12 mouse cellular contexts compared by ENCODE assay signal in genomic region chr8:117772597-117772996, GRCm38 (mm10). TPM values are rescaled to one million over a fixed set of nuclear protein-coding genes. Genes with fewer than 3 reads are reported as not detected.
DNase-seq lines count a peak whose midpoint lies in the region; ATAC-seq and TF ChIP-seq lines count a peak whose summit lies in the region.
"Had no signal": no experiment of that assay in that cellular context is flagged by ENCODE, and none has a peak within 500 bp of the region (broad histone marks: within the 10 kb centered on the region; RNA-seq: fewer than 3 reads in every experiment).

No protein-coding gene starts in this region.

- no peak for DNase-seq in hindbrain, postnatal 0 days (ENCODE audit: low spot score)
- peak; percentile 87 for DNase-seq in A20 (ENCODE audit: low read depth, low spot score)
- peak; percentile 25 for DNase-seq in lung, postnatal 10 days
- no peak for DNase-seq in right cerebral cortex, postnatal 36 days (ENCODE audit: low spot score in 2 of 2)
- DNase-seq in embryonic facial prominence, embryonic 10.5 days (ENCODE audit: low spot score) = no peak
- no peak for DNase-seq in left cerebral cortex, adult 11 months (ENCODE audit: low spot score)
- DNase-seq: cerebellum, adult 9-11 months had no signal

- no peak overlapping the region for H3K4me2 ChIP-seq in hindbrain, postnatal 0 days (ENCODE audit: low read depth, low read length)
- no peak overlapping the region for H3K4me2 ChIP-seq in hindbrain, embryonic 13.5 days

- no peak overlapping the region for H3K27ac ChIP-seq in hindbrain, postnatal 0 days
- H3K27ac ChIP-seq in hindbrain, embryonic 13.5 days = no peak overlapping the region
- H3K27ac ChIP-seq in embryonic facial prominence, embryonic 10.5 days (replicated peaks) = no peak overlapping the region

- no peaks in the 10 kb centered on the region for H3K27me3 ChIP-seq in hindbrain, postnatal 0 days (ENCODE audit: insufficient read depth, low read length)
- H3K27me3 ChIP-seq in hindbrain, embryonic 13.5 days = no peaks in the 10 kb centered on the region
- no peaks in the 10 kb centered on the region for H3K27me3 ChIP-seq in embryonic facial prominence, embryonic 10.5 days (replicated peaks; ENCODE audit: low read depth, poor library complexity, severe bottlenecking)
- H3K27me3 ChIP-seq: liver, embryonic 15.5 days had no signal

- no peaks in the 10 kb centered on the region for H3K9me3 ChIP-seq in hindbrain, postnatal 0 days (ENCODE audit: low read length)
- H3K9me3 ChIP-seq in hindbrain, embryonic 13.5 days = no peaks in the 10 kb centered on the region
- no peaks in the 10 kb centered on the region for H3K9me3 ChIP-seq in embryonic facial prominence, embryonic 10.5 days
- H3K9me3 ChIP-seq: liver, embryonic 15.5 days had no signal

- no peak for ATAC-seq in hindbrain, postnatal 0 days
- no peak for ATAC-seq in hindbrain, embryonic 13.5 days (ENCODE audit: low FRiP score)
- ATAC-seq in activated CD4-positive, CD25-positive, alpha-beta regulatory T cell, adult 4 months = peak; percentile 81
- ATAC-seq: hindbrain, embryonic 16.5 days had no signal

- 68% methylated on average over 2 of the region's 2 CpGs for WGBS in hindbrain, postnatal 0 days
- WGBS in hindbrain, embryonic 13.5 days = 59% methylated on average over 2 of the region's 2 CpGs
- 59% methylated on average over 2 of the region's 2 CpGs for WGBS in embryonic facial prominence, embryonic 10.5 days

- H3K4me3 ChIP-seq in hindbrain, postnatal 0 days (ENCODE audit: low read length) = no peak overlapping the region
- no peak overlapping the region for H3K4me3 ChIP-seq in hindbrain, embryonic 13.5 days
- H3K4me3 ChIP-seq in embryonic facial prominence, embryonic 10.5 days = no peak overlapping the region
- H3K4me3 ChIP-seq: liver, embryonic 15.5 days had no signal

- H3K9ac ChIP-seq in hindbrain, postnatal 0 days (replicated peaks; ENCODE audit: low read length) = no peak overlapping the region
- no peak overlapping the region for H3K9ac ChIP-seq in hindbrain, embryonic 13.5 days
- H3K9ac ChIP-seq: liver, embryonic 15.5 days had no signal

- TF ChIP-seq CTCF in hindbrain, postnatal 0 days (IDR thresholded peaks at IDR 0.05; ENCODE audit: low read depth) = peak; percentile 40

- no peaks in the 10 kb centered on the region for H3K4me1 ChIP-seq in hindbrain, postnatal 0 days (ENCODE audit: insufficient read depth, low read length)
- H3K4me1 ChIP-seq in hindbrain, embryonic 13.5 days (replicated peaks) = no peaks in the 10 kb centered on the region
- H3K4me1 ChIP-seq in embryonic facial prominence, embryonic 10.5 days = 0 out of 2 replicates have a peak, but pooled peaks cover 5% of the 10 kb centered on the region

- H3K36me3 ChIP-seq in hindbrain, postnatal 0 days (ENCODE audit: insufficient read depth, low read length) = no peaks in the 10 kb centered on the region
- H3K36me3 ChIP-seq in hindbrain, embryonic 13.5 days = no peaks in the 10 kb centered on the region
- H3K36me3 ChIP-seq in embryonic facial prominence, embryonic 10.5 days (replicated peaks) = no peaks in the 10 kb centered on the region
- H3K36me3 ChIP-seq: G1E; liver, embryonic 15.5 days had no signal

RNA-seq across cellular contexts. Expression of gene Mphosph6, which starts 29.1 kb away (rescaled TPM):
- 12.5 and 12.8 TPM in 2 replicates for total RNA-seq in hindbrain, postnatal 0 days (2014; rRNA removed)
- polyA plus RNA-seq in hindbrain, postnatal 0 days (2015; fragmentation: Nextera tagmentation; extraction: Ambion mirVana) = 41.0 and 45.9 TPM in 2 replicates
- polyA plus RNA-seq in hindbrain, embryonic 13.5 days (2015; fragmentation: Nextera tagmentation; extraction: Ambion mirVana) = 36.4 and 37.5 TPM in 2 replicates
- 10 to 100 TPM; 61.0 to 74.5 TPM for polyA plus RNA-seq in activated CD4-positive, CD25-positive, alpha-beta regulatory T cell, adult 4 months (2017; shearing (Covaris generic))
- polyA plus RNA-seq in embryonic facial prominence, embryonic 10.5 days (2016; fragmentation: Nextera tagmentation; extraction: Ambion mirVana) = 63.1 and 67.0 TPM in 2 replicates

Comparison
In these comparisons a context has a peak if more than half of its experiments do, and no peak if none do; other contexts are left out.
1. DNase-seq: peak in A20 (single experiment) and lung, postnatal 10 days (single experiment); none in hindbrain, postnatal 0 days (single experiment), right cerebral cortex, postnatal 36 days (0 of 2), embryonic facial prominence, embryonic 10.5 days (single experiment) and left cerebral cortex, adult 11 months (single experiment).